Mouse (Mus musculus) hindbrain, embryonic 12.5 days (tissue): ENCODE results near the gene Bahcc1. TPM values are rescaled to one million over a fixed set of nuclear protein-coding genes. Genes with fewer than 3 reads are reported as not detected.

ENCODE experiments used
- ATAC-seq: fragments of 200-750 bp; cut with Nextera tagmentation; 2 replicates; pipeline ENCODE4 v1.8.0; 2017; ENCODE audit warnings: moderate TSS enrichment; ENCODE audit not compliant: low FRiP score
- H3K27ac ChIP-seq: fragments of 300-500 bp; sonication (generic); 2 replicates; pipeline ENCODE4 v1.5.1; 2016; ENCODE audit warnings: mild to moderate bottlenecking
- H3K27me3 ChIP-seq: fragments of 300-500 bp; sonication (generic); 2 replicates; pipeline ENCODE4 v1.6.1; 2016; ENCODE audit warnings: mild to moderate bottlenecking
- H3K36me3 ChIP-seq: fragments of 300-500 bp; sonication (generic); 2 replicates; pipeline ENCODE4 v1.6.1; 2016; ENCODE audit warnings: mild to moderate bottlenecking
- H3K4me1 ChIP-seq: fragments of 300-500 bp; sonication (generic); 2 replicates; pipeline ENCODE4 v1.6.1; 2016
- H3K4me2 ChIP-seq: fragments of 300-500 bp; sonication (generic); replicated peaks from 2 replicates; pipeline ENCODE4 v1.6.1; 2016; ENCODE audit warnings: mild to moderate bottlenecking
- H3K4me3 ChIP-seq: fragments of 300-500 bp; sonication (generic); 2 replicates; pipeline ENCODE4 v1.5.1; 2016; ENCODE audit warnings: mild to moderate bottlenecking
- H3K9ac ChIP-seq: fragments of 300-500 bp; sonication (generic); 2 replicates; pipeline ENCODE4 v1.6.1; 2016; ENCODE audit warnings: mild to moderate bottlenecking, moderate library complexity
- H3K9me3 ChIP-seq: fragments of 300-500 bp; sonication (generic); replicated peaks from 2 replicates; pipeline ENCODE4 v1.6.1; 2016; ENCODE audit warnings: mild to moderate bottlenecking
- WGBS: fragments of 180-500 bp; shearing (Covaris S2); methylation state at CpG from one replicate; pipeline ENCODE4 v1.1.7; 2016; 5-methylcytosine and 5-hydroxymethylcytosine counted together
- polyA plus RNA-seq: library from polyadenylated mRNA; unstranded; fragments of >200 nt; fragmentation: Nextera tagmentation; extraction: Ambion mirVana; gene quantifications from 2 replicates; pipeline ENCODE4 v1.2.1, GENCODE M21; 2016

Bahcc1 gene
- polyA plus RNA-seq = 21.9 and 23.8 TPM in 2 replicates

DNA sequence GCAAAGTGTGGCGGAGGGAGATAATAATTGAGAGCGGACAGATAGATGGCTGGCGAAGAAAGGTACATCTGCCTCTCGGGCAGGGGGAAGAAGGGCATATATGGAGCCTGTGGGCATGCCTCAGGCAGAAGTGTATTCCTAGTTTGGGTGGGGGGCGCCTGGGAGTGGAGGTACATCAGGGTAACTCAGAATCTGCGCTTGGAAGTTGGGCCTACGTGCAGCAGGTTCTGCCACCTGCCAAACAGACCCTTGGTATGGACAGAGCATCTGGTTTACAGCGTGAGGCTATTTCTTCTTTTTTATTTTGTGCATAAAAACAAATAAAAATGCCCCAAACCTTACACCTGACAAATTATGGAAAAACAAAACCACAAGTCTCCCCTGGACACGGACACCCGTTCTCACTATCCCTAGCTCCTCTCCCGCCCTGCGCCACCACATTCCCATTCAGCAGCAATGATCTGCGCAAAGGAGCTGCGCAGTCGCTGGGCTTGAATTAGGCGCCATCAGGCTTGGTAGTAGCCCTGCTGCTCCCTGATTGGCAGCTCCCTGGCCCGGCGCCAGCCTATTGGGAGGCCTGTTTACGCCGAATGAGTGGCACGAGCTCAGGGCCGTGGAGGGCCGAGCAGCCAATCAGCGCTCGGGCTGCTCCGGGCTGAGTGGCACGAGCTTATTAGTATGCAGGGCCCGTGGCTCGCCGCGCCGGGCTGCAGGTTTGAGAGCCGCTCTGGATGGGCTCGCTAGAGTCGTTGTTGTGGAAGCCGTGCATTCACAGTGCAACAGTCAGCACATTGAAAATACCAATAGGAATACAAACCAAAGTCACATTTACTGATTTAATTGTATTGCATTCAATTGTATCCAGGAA, at the start of gene Bahcc1:
Gene Bahcc1 (plus strand): TSS at position 718 of the 868 bp plus-strand sequence.
- peak within 1 kb of the TSS; percentile 91 for H3K4me3 ChIP-seq
- peak within 1 kb of the TSS; percentile 100 for H3K9ac ChIP-seq
- no peaks in the 10 kb centered on the region for H3K27me3 ChIP-seq
- peaks cover 35% of the 10 kb centered on the region for H3K4me1 ChIP-seq
- H3K9me3 ChIP-seq = no peaks in the 10 kb centered on the region
- 0 out of 2 replicates have a peak, but pooled peaks cover 5% of the 10 kb centered on the region for H3K36me3 ChIP-seq
- H3K4me2 ChIP-seq = peak within 1 kb of the TSS; percentile 96
- H3K27ac ChIP-seq = peak within 1 kb of the TSS; percentile 99
- WGBS = 2% methylated on average over 36 of the region's 36 CpGs
- peak; percentile 90 for ATAC-seq

DNA sequence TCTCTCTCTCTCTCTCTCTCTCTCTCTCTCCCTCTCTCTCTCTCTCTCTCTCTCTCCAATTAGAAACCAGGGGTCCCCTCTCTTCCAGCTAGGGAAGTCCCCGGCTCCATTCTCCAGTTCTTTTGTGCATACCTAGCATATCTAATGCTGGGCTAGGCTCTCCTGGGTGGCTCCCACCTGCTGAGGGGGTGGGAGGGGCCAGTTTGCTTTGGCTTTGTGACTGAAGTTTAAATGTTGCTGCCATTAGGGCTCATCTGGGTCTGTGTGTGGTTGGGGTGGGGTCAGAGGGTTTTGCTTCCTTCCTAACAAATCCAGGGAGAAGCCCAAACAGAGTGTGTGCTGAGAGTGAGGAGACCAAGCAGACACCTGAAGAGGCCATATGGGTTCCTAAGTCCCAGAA, 49.6 kb upstream of the Bahcc1 start:
- no peak for ATAC-seq
- Histone ChIP-seq H3K9ac (peak overlapping the region; percentile 93), H3K27me3 (no peaks in the 10 kb centered on the region), H3K4me1 (peaks cover 52% of the 10 kb centered on the region), H3K4me3 (peak overlapping the region; percentile 1; the same call in 1 of the 2 replicates), H3K27ac (peak overlapping the region; percentile 98), H3K36me3 (no peaks in the 10 kb centered on the region), H3K4me2 (peak overlapping the region; percentile 96), H3K9me3 (no peaks in the 10 kb centered on the region)
- 18% methylated on average over 1 of the region's 1 CpGs for WGBS

DNA sequence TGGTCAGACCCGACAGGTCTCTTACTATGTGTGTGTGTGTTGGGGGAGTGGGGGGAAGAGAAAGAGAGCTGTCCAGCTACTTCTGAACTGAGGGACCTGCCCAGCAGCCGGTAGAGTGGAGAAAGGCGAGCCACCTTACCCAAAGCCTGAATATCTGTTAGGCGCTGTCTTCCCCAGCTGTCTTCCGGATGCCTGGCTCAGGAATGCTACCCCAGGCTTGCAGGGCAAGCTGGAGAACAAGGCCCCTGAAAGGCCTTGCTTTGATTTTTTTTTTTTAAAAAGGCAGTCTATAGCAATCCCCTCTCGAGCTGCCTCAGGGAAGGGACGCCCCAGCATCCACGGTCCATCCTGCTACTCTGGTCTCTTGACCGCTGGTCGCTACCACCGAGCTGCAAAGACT, 49.0 kb upstream of the Bahcc1 start:
- H3K9me3 ChIP-seq = no peaks in the 10 kb centered on the region
- peak overlapping the region; percentile 1; the same call in 1 of the 2 replicates for H3K4me3 ChIP-seq
- no peak for ATAC-seq
- H3K4me2 ChIP-seq = peak overlapping the region; percentile 96
- H3K9ac ChIP-seq = peak overlapping the region; percentile 93
- H3K4me1 ChIP-seq = peaks cover 52% of the 10 kb centered on the region
- peak overlapping the region; percentile 98 for H3K27ac ChIP-seq
- no peaks in the 10 kb centered on the region for H3K36me3 ChIP-seq
- 15% methylated on average over 11 of the region's 11 CpGs for WGBS
- H3K27me3 ChIP-seq = no peaks in the 10 kb centered on the region

DNA sequence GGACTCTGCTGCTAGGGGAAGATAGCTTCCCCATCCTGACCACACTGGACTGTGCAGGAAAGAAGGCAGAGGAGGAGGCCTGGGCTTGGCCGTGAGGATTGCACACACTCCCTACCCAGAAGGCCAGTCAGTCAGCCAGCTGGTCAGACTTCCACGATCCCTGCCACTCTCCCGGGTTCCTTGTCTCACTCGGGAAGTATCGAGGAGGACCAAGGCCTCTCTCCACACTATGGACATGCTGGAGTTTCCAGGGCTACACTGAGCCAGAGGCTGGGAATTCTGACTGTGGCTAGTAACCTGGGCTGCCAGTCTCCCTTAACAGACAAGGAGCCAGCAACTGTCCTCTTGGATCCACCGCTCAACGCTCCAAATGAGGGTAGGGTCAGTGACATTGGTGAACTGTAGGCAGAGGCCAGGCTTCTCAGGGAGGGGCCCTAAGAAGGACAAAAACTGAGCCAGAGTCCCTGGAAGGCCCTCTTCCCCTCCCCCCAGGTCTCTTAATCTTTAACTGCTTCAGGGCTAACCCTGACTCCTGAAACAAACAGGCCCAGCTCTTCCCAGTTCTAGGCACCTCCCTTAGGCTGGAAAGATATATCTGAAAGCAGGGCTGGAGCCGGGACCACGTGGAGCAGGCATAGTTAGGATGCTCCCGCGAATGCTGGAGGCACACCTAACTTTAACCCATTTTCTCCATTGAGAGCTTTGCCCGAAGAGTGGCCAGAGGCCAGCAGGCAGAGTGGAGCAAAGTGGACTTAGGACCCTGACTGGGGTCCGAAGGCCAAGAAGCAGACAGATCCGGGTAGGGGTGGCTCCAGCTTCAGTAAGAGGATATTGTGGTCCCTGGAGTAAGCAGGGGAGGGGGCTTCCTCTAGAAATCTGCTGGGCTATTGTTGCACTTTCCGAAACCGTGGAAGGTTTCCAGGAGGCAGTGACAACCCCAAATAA, 48.1 kb upstream of the Bahcc1 start:
- H3K4me1 ChIP-seq = peaks cover 50% of the 10 kb centered on the region
- ATAC-seq = peak; percentile 15
- no peaks in the 10 kb centered on the region for H3K9me3 ChIP-seq
- no peaks in the 10 kb centered on the region for H3K36me3 ChIP-seq
- peak overlapping the region; percentile 93 for H3K9ac ChIP-seq
- 2% methylated on average over 16 of the region's 16 CpGs for WGBS
- peak overlapping the region; percentile 96 for H3K4me2 ChIP-seq
- peak overlapping the region; percentile 98 for H3K27ac ChIP-seq
- no peaks in the 10 kb centered on the region for H3K27me3 ChIP-seq
- peak overlapping the region; percentile 61 for H3K4me3 ChIP-seq

DNA sequence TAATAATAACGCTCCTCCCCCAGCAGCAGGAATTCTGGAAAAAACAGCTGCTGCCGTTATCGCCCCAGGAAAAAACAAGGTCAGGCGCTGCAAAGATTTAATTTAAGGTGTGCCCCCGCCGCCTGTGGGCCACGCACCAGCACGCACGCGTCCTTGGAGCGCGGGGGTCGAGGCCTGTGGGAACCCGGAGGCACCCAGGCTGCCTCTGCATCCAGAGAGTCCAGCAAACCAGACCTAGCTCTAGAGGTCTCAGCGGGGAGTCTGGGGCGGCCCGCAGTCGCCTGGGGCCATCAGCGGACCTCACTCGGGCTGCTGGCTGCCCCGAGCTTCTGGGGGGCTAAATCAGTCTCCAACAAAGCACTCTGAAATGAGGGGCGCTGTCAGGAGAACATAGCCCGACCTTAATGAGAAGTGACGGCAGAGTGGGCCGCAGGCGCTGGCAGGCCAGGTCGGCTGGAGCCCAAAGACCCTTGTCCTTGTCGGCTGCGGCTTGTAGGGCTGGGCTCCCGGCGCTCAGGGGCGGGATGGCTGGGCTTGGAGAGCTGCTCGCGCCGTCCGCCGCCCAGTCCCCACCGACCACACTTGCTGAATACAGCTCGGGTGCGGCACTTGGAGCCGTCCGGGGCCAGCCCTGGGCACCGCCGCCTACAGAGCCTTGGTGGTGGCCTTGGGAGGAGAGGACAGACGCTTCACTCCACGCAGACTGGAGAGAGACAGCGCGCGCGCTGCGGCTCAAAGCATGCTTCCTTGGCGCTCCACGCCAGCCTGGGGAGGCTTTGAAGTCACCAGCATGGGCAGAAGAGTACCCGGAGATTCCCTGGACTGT, 47.2 kb upstream of the Bahcc1 start:
- WGBS = under 1% methylated on average over 53 of the region's 54 CpGs
- Histone ChIP-seq H3K4me1 (peaks cover 53% of the 10 kb centered on the region), H3K9me3 (no peaks in the 10 kb centered on the region), H3K4me3 (peak overlapping the region; percentile 61), H3K36me3 (no peaks in the 10 kb centered on the region), H3K9ac (peak overlapping the region; percentile 93), H3K4me2 (peak overlapping the region; percentile 96), H3K27me3 (no peaks in the 10 kb centered on the region), H3K27ac (peak overlapping the region; percentile 98)
- 0 out of 2 replicates have a peak, but pooled peaks have one; percentile 2 for ATAC-seq

DNA sequence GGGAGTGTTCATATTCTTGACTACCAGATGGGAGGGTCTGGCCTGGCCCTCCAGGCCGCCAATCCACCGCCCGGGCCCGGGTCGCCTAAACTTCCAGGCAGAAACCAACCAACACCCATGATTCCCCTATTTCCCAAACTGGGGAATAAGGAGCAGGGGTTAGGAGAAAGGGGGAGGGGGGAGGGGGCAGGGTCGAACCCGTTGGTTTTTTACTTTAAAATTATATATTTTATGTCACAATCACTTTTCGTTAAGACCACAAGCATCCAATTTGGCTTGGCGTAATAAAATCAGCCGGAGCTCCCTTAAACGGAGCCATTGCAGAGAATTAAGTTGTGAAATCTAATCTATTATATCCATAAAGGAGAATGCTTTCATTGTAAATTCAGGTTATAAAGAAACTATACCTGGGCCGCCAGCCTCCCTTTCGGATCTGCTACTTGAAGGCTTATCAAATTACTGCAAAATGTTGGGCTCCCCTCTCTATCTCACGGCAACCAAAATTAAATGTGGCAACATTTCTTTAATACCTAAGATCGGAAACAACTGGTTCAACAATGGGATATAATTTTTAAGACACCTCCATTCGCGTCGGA, 46.5 kb upstream of the Bahcc1 start:
- H3K36me3 ChIP-seq = no peaks in the 10 kb centered on the region
- peak overlapping the region; percentile 96 for H3K4me2 ChIP-seq
- H3K9me3 ChIP-seq = no peaks in the 10 kb centered on the region
- no peak for ATAC-seq
- H3K4me1 ChIP-seq = peaks cover 59% of the 10 kb centered on the region
- H3K27me3 ChIP-seq = no peaks in the 10 kb centered on the region
- peak overlapping the region; percentile 98 for H3K27ac ChIP-seq
- H3K9ac ChIP-seq = peak overlapping the region; percentile 93
- peak overlapping the region; percentile 61 for H3K4me3 ChIP-seq
- WGBS = 3% methylated on average over 18 of the region's 18 CpGs

DNA sequence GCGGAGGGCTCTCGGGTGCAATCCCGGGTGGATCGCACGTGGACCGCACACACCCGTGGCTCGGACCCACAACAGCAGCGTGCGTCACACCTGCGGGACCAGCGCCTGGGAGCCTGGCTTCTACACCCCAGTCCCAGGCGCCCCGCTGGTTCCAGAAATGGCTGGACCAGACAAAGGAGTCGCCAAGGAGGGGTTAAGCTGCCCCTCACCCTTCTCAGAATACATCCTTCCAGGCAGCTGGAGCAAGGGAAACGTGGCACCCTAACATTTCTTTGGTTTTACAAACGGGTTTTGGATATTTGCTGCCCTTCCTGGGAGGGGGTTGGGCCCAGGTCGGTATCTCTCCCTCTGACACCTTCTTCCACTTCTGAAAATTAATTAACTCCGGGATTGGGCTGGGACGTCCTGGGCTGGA, 45.9 kb upstream of the Bahcc1 start:
- peak overlapping the region; percentile 96 for H3K4me2 ChIP-seq
- 0 out of 2 replicates have a peak, but pooled peaks cover 4% of the 10 kb centered on the region for H3K27me3 ChIP-seq
- H3K4me3 ChIP-seq = peak overlapping the region; percentile 61
- WGBS = under 1% methylated on average over 20 of the region's 20 CpGs
- no peaks in the 10 kb centered on the region for H3K9me3 ChIP-seq
- ATAC-seq = no peak
- H3K4me1 ChIP-seq = peaks cover 63% of the 10 kb centered on the region
- peak overlapping the region; percentile 98 for H3K27ac ChIP-seq
- peak overlapping the region; percentile 93 for H3K9ac ChIP-seq
- no peaks in the 10 kb centered on the region for H3K36me3 ChIP-seq

DNA sequence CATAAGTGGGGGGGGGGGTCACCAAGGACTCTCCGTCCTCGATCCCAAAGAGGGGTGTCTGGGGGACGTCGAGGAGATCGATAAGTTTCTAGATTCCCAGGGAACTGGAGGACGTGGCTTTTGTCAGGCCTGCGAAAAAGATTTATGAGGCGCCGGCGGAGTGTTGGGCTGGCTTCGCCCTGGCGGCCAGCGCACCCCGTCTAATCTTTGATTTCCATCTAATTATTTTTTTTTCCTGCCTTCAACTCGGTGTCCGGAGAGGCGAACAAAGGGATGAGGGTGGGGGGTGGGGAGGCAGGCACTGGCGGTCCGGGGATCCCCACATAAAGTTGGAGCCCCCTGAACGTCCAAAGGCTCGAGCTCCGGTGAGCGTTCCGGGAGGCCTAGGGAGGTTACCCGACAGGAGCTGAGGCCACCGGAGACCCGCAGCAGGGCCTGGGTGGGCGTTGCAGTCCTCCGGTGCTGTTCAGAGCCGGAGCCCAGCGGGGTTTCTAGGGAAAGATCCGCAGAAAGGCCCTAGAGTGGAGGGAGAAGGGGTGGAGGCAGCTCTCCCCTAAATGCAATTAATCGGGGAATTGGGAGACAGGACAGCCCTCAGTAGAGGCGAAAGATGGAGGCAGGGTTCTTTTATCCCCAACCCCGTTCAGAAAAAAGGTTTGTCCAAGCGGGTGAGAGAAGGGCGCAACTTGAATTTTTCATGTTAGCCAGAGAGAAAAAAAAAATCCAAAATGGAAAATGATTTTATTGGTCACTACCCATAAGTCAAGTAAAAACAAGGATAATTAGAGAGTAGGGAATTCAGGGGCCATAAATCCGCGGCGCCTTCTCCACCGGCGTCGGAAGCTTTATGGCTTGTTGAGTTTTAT, 45.3 kb upstream of the Bahcc1 start:
- no peaks in the 10 kb centered on the region for H3K9me3 ChIP-seq
- no peak for ATAC-seq
- 2% methylated on average over 43 of the region's 43 CpGs for WGBS

DNA sequence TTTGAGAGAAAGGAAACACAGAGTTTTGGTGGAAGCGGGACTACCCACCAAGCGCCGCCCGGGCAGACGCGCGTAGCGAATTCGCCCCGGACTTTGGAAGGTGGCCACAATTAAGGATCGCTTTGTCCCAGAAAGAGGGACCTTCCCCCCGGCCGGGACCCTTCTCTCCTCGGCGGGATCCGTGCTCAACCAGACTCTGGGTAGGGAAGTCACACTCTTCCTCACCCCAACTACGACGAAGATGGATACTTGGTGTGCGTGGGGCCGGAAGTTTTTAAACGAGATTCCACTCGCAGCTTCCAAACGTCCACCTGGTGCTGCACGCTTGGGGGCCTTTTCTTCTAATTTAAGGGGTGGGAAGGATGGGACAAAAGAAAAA, 44.7 kb upstream of the Bahcc1 start:
- Histone ChIP-seq H3K4me1 (peaks cover 51% of the 10 kb centered on the region), H3K36me3 (no peaks in the 10 kb centered on the region)
- WGBS = 0% methylated on average over 24 of the region's 24 CpGs

More for the DNA sequence above, 45.3 kb upstream of the Bahcc1 start:
- Histone ChIP-seq H3K4me3 (peak overlapping the region; percentile 61), H3K4me2 (peak overlapping the region; percentile 96), H3K9ac (peak overlapping the region; percentile 93), H3K4me1 (peaks cover 57% of the 10 kb centered on the region), H3K27ac (peak overlapping the region; percentile 98), H3K36me3 (no peaks in the 10 kb centered on the region), H3K27me3 (0 out of 2 replicates have a peak, but pooled peaks cover 4% of the 10 kb centered on the region)

More for the DNA sequence above, 44.7 kb upstream of the Bahcc1 start:
- Histone ChIP-seq H3K4me3 (peak overlapping the region; percentile 61), H3K4me2 (peak overlapping the region; percentile 96), H3K27ac (peak overlapping the region; percentile 98), H3K9ac (peak overlapping the region; percentile 93), H3K27me3 (0 out of 2 replicates have a peak, but pooled peaks cover 4% of the 10 kb centered on the region), H3K9me3 (no peaks in the 10 kb centered on the region)
- ATAC-seq = no peak
